In genomic region chr19:27262141-27262540, GRCm38 (mm10) we compare ENCODE assay signal across 19 mouse cellular contexts. TPM values are rescaled to one million over a fixed set of nuclear protein-coding genes. Genes with fewer than 3 reads are reported as not detected.
DNase-seq lines count a peak whose midpoint lies in the region; ATAC-seq and TF ChIP-seq lines count a peak whose summit lies in the region.
"Had no signal": no experiment of that assay in that cellular context is flagged by ENCODE, and none has a peak within 500 bp of the region (broad histone marks: within the 10 kb centered on the region; RNA-seq: fewer than 3 reads in every experiment).

No protein-coding gene starts in this region.

- H3K9ac ChIP-seq in heart, adult 2 months (ENCODE audit: low read depth, low read length) = no peak overlapping the region
- H3K9ac ChIP-seq: embryonic facial prominence, embryonic 13.5 days; forebrain, embryonic 13.5 days; forebrain, postnatal 0 days; hindbrain, embryonic 14.5 days had no signal

- peaks cover 1% of the 10 kb centered on the region for H3K4me1 ChIP-seq in heart, adult 2 months (ENCODE audit: control insufficient read depth, insufficient read depth, low read length)
- H3K4me1 ChIP-seq: forebrain, embryonic 13.5 days; hindbrain, embryonic 10.5 days had no signal

- ATAC-seq in erythroid progenitor cell, adult 5-6 weeks (replicated peaks; ENCODE audit: low FRiP score, poor library complexity, severe bottlenecking) = no peak
- ATAC-seq: forebrain, embryonic 13.5 days; forebrain, postnatal 0 days; intestine, embryonic 16.5 days had no signal

- TF ChIP-seq POLR2A in heart, adult 2 months (IDR thresholded peaks at IDR 0.05; ENCODE audit: insufficient read depth, low read depth, low read length) = peak; percentile 19; the same call in 1 of the 2 replicates

- intact Hi-C loops in heart, adult 2 months (cut with DNase I) = loop anchor here (5.0 kb wide), 1 partner anchor 50 kb away; no protein-coding TSS in a partner anchor

- 48% methylated on average over 3 of the region's 3 CpGs for WGBS in heart, adult 2 months

- H3K4me3 ChIP-seq in heart, adult 2 months = 0 out of 2 replicates have a peak overlapping the region, but pooled peaks have one; percentile 8
- H3K4me3 ChIP-seq: embryonic facial prominence, embryonic 13.5 days; forebrain, embryonic 13.5 days; gastrocnemius, adult 2 months; hindbrain, embryonic 10.5 days had no signal

- TF ChIP-seq CTCF in heart, adult 2 months (IDR thresholded peaks at IDR 0.05) = no peak

- no peaks in the 10 kb centered on the region for H3K79me2 ChIP-seq in heart, adult 2 months (replicated peaks; ENCODE audit: control insufficient read depth, insufficient read depth, low read length)

- peak overlapping the region; percentile 0 for H3K27ac ChIP-seq in heart, adult 2 months
- H3K27ac ChIP-seq: embryonic facial prominence, embryonic 13.5 days; forebrain, embryonic 13.5 days; gastrocnemius, adult 2 months; hindbrain, embryonic 10.5 days; hindbrain, embryonic 14.5 days had no signal

- no peak for DNase-seq in heart, adult 2 months
- DNase-seq in heart, adult 8-10 months (ENCODE audit: low spot score) = no peak
- peak; percentile 23 for DNase-seq in ovary, adult 18-20 months (ENCODE audit: low spot score)
- no peak for DNase-seq in ovary, postnatal 14 days (ENCODE audit: low spot score)
- peak; percentile 55 for DNase-seq in adrenal gland, postnatal 14 days
- DNase-seq in layer of hippocampus, postnatal 10 days (ENCODE audit: low spot score in 2 of 2) = no peak
- DNase-seq: cerebellum, adult 18-20 months; cerebellum, adult 9-11 months; cerebellum, postnatal 36 days; forebrain, postnatal 0 days; gastrocnemius, adult 2 months; gastrocnemius, postnatal 25 days; kidney, adult 9 months had no signal

- no peaks in the 10 kb centered on the region for H3K36me3 ChIP-seq in heart, adult 2 months (ENCODE audit: control insufficient read depth, insufficient read depth, low read length)
- H3K36me3 ChIP-seq: embryonic facial prominence, embryonic 13.5 days; hindbrain, embryonic 10.5 days had no signal

- 0 out of 2 replicates have a peak, but pooled peaks have one; percentile 14 for TF ChIP-seq EP300 in heart, adult 2 months (IDR thresholded peaks at IDR 0.05; ENCODE audit: insufficient read depth, low read depth, low read length)

- H3K27me3 ChIP-seq in heart, adult 2 months (ENCODE audit: control insufficient read depth, insufficient read depth, low read length) = no peaks in the 10 kb centered on the region
- H3K27me3 ChIP-seq: embryonic facial prominence, embryonic 13.5 days; forebrain, embryonic 13.5 days had no signal

RNA-seq across cellular contexts. Expression of gene Vldlr, which starts 45.9 kb away (rescaled TPM):
- 100 to 1,000 TPM; 211 to 261 TPM for total RNA-seq in heart, adult 2 months (2021)
- polyA plus RNA-seq in heart, adult 2 months (2012; rRNA removed) = 72.6 and 125 TPM in 2 replicates
- 100 to 1,000 TPM; 229 to 259 (median 251) TPM for total RNA-seq in heart, adult 8-10 months (2022)
- 46.5 and 53.1 TPM in 2 replicates for total RNA-seq in adrenal gland, postnatal 14 days (2021)
- 10 to 100 TPM; 54.2 to 56.9 TPM for total RNA-seq in layer of hippocampus, postnatal 10 days (2021)
- total RNA-seq in erythroid progenitor cell, adult 5-6 weeks (2015; ENCODE audit: low replicate concordance) = not detected in 2 replicates
- 0.76 TPM in 1 of 2 replicates, not detected in the other for total RNA-seq in erythroid progenitor cell, adult 5-6 weeks (2017; ENCODE audit: low replicate concordance)

Comparison
In these comparisons a context has a peak if more than half of its experiments do, and no peak if none do; other contexts are left out.
1. DNase-seq: peak in ovary, adult 18-20 months (single experiment) and adrenal gland, postnatal 14 days (single experiment); none in heart, adult 2 months (0 of 2), heart, adult 8-10 months (single experiment), ovary, postnatal 14 days (single experiment) and layer of hippocampus, postnatal 10 days (0 of 2).
2. RNA of gene Vldlr, which starts 45.9 kb away (total RNA-seq): 211 to 261 TPM in heart, adult 2 months, 229 to 259 TPM in heart, adult 8-10 months, 54.2 to 56.9 TPM in layer of hippocampus, postnatal 10 days and 46.5 to 53.1 TPM in adrenal gland, postnatal 14 days; 0.76 TPM in erythroid progenitor cell, adult 5-6 weeks; every median in the first group is over 10 times any median in the second.